Mouse (Mus musculus): ENCODE measurements around the gene Tmem199. TPM values are rescaled to one million over a fixed set of nuclear protein-coding genes. Genes with fewer than 3 reads are reported as not detected.

Gene Tmem199
- polyA plus RNA-seq, 1 experiment: 35.0 TPM

GRCm38 (mm10) chr11:78461894-78462293 lies 50.1 kb downstream of the Tmem199 start:
- Histone ChIP-seq H3ac (ENCODE audit: control insufficient read depth, insufficient read length) (no peak overlapping the region), H3K79me2 (ENCODE audit: control insufficient read depth, insufficient read depth) (no peaks in the 10 kb centered on the region), H3K27me3 (ENCODE audit: control insufficient read depth, insufficient read depth, insufficient read length) (peaks cover 9% of the 10 kb centered on the region), H3K36me3 (ENCODE audit: control insufficient read depth, insufficient read depth) (no peaks in the 10 kb centered on the region), H3K4me3 (no peak overlapping the region), H3K4me2 (ENCODE audit: low read depth) (no peak overlapping the region)
- no peak for TF ChIP-seq MAX (IDR thresholded peaks at IDR 0.05; ENCODE audit: low read depth)

GRCm38 (mm10) chr11:78458740-78459139 lies 53.2 kb downstream of the Tmem199 start:
- TF ChIP-seq POLR2AphosphoS2 (IDR thresholded peaks at IDR 0.05; ENCODE audit: insufficient read length, low read depth): no peak
- no peak for TF ChIP-seq TCF3 (IDR thresholded peaks at IDR 0.05; ENCODE audit: insufficient read length, low read depth)
- no peak for TF ChIP-seq SRF (IDR thresholded peaks at IDR 0.05; ENCODE audit: control insufficient read depth, insufficient read length, low read depth)
- no peak for TF ChIP-seq CEBPB (IDR thresholded peaks at IDR 0.05; ENCODE audit: insufficient read depth, poor library complexity, severe bottlenecking)
- no peak for TF ChIP-seq POLR2A (IDR thresholded peaks at IDR 0.05; ENCODE audit: insufficient read length, low read depth)
- TF ChIP-seq MYOG (IDR thresholded peaks at IDR 0.05; ENCODE audit: control insufficient read depth in 1 of 3, insufficient read depth in 1 of 3, insufficient read length in 2 of 3, low read depth in 2 of 3): no peak
- TF ChIP-seq MYOD1 (IDR thresholded peaks at IDR 0.05; ENCODE audit: control insufficient read depth in 1 of 3, insufficient read length in 2 of 3, low read depth in 2 of 3): no peak

More at GRCm38 (mm10) chr11:78458740-78459139, 53.2 kb downstream of the Tmem199 start:
- no peak overlapping the region for H3K4me2 ChIP-seq (ENCODE audit: low read depth)
- no peak overlapping the region for H3K4me3 ChIP-seq
- no peaks in the 10 kb centered on the region for H3K79me2 ChIP-seq (ENCODE audit: control insufficient read depth, insufficient read depth)
- H3K36me3 ChIP-seq (ENCODE audit: control insufficient read depth, insufficient read depth): no peaks in the 10 kb centered on the region
- H3K27me3 ChIP-seq (ENCODE audit: control insufficient read depth, insufficient read depth, insufficient read length): peaks cover 9% of the 10 kb centered on the region
- H3ac ChIP-seq (ENCODE audit: control insufficient read depth, insufficient read length): no peak overlapping the region

Other genes with a start within 250 kb of the Tmem199 start
- gene BC030499, start 221.3 kb downstream of the Tmem199 start, polyA plus RNA-seq (2012; fragmentation: generic; extraction: Trizol): 0.20 TPM
- 19.2 TPM for gene Spag5, start 210.6 kb downstream of the Tmem199 start, polyA plus RNA-seq (2012; fragmentation: generic; extraction: Trizol)
- gene Aldoc, start 189.2 kb downstream of the Tmem199 start, polyA plus RNA-seq (2012; fragmentation: generic; extraction: Trizol): 1.7 TPM
- 50.2 TPM for gene Pigs, start 183.8 kb downstream of the Tmem199 start, polyA plus RNA-seq (2012; fragmentation: generic; extraction: Trizol)
- gene Unc119, start 168.7 kb downstream of the Tmem199 start, polyA plus RNA-seq (2012; fragmentation: generic; extraction: Trizol): 24.8 TPM
- gene Foxn1, start 125.6 kb downstream of the Tmem199 start, polyA plus RNA-seq (2012; fragmentation: generic; extraction: Trizol): 0.01 TPM
- gene Slc13a2, start 90.0 kb downstream of the Tmem199 start, polyA plus RNA-seq (2012; fragmentation: generic; extraction: Trizol): 0.01 TPM
- 7.5 TPM for gene Slc46a1, start 46.5 kb downstream of the Tmem199 start, polyA plus RNA-seq (2012; fragmentation: generic; extraction: Trizol)
- 0.17 TPM for gene Sarm1, start 14.4 kb downstream of the Tmem199 start, polyA plus RNA-seq (2012; fragmentation: generic; extraction: Trizol)
- gene Vtn, start 13.1 kb downstream of the Tmem199 start, polyA plus RNA-seq (2012; fragmentation: generic; extraction: Trizol): not detected
- gene Sebox, start 8.7 kb downstream of the Tmem199 start, polyA plus RNA-seq (2012; fragmentation: generic; extraction: Trizol): not detected
- gene Poldip2, start within 50 bp of the Tmem199 start, polyA plus RNA-seq (2012; fragmentation: generic; extraction: Trizol): 103 TPM
- 59.3 TPM for gene Tnfaip1, start 24.2 kb upstream of the Tmem199 start, polyA plus RNA-seq (2012; fragmentation: generic; extraction: Trizol)
- 53.9 TPM for gene Ift20, start 24.2 kb upstream of the Tmem199 start, polyA plus RNA-seq (2012; fragmentation: generic; extraction: Trizol)
- 125 TPM for gene Tmem97, start 38.6 kb upstream of the Tmem199 start, polyA plus RNA-seq (2012; fragmentation: generic; extraction: Trizol)
- gene Nlk, start 185.2 kb upstream of the Tmem199 start, polyA plus RNA-seq (2012; fragmentation: generic; extraction: Trizol): 5.0 TPM
- gene Ccnq, start 239.6 kb upstream of the Tmem199 start, polyA plus RNA-seq (2012; fragmentation: generic; extraction: Trizol): 32.8 TPM

Measured in myocyte (in vitro differentiated cells).